ENCODE assay signal across 15 mouse cellular contexts in genomic region chr13:114078851-114079250, GRCm38 (mm10).
"Had no signal": no experiment of that assay in that cellular context is flagged by ENCODE, and none has a peak within 500 bp of the region (broad histone marks: within the 10 kb centered on the region; RNA-seq: fewer than 3 reads in every experiment).

No protein-coding gene starts in this region.

- DNase-seq: retina, postnatal 1 day; right cerebral cortex, adult 18-20 months; right cerebral cortex, postnatal 14 days; right cerebral cortex, postnatal 25 days; right cerebral cortex, postnatal 4 days; spleen, adult 18-20 months; thymus, adult 18-20 months; thymus, adult 2 months; thymus, postnatal 14 days; thymus, postnatal 25 days; thymus, postnatal 36 days; thymus, postnatal 4 days had no signal

- H3K9me3 ChIP-seq: neural tube, embryonic 15.5 days; stomach, embryonic 15.5 days had no signal

- H3K36me3 ChIP-seq: neural tube, embryonic 15.5 days; stomach, embryonic 15.5 days had no signal

- H3K27ac ChIP-seq: neural tube, embryonic 15.5 days; stomach, embryonic 15.5 days; stomach, postnatal 0 days had no signal

- H3K9ac ChIP-seq: neural tube, embryonic 15.5 days; stomach, embryonic 15.5 days had no signal

- H3K4me1 ChIP-seq: stomach, embryonic 15.5 days had no signal

- H3K4me3 ChIP-seq: neural tube, embryonic 15.5 days; stomach, embryonic 15.5 days had no signal

- H3K27me3 ChIP-seq: neural tube, embryonic 15.5 days; stomach, embryonic 15.5 days had no signal

- H3K4me2 ChIP-seq: neural tube, embryonic 15.5 days; stomach, embryonic 15.5 days had no signal
